Mouse (Mus musculus) stomach, postnatal 0 days (tissue): ENCODE data around the gene Hyal5. TPM values are rescaled to one million over a fixed set of nuclear protein-coding genes. Genes with fewer than 3 reads are reported as not detected.

Experiments used
- ATAC-seq: fragments of 200-750 bp; cut with Nextera tagmentation; 2 replicates; pipeline ENCODE4 v1.8.0; 2017; ENCODE audit not compliant: low FRiP score, low TSS enrichment
- DNase-seq: peaks from one replicate; pipeline ENCODE4 v3.0.0-alpha.2; 2016; ENCODE audit warnings: low spot score
- H3K27ac ChIP-seq: fragments of 300-500 bp; sonication (generic); replicated peaks from 2 replicates; pipeline ENCODE4 v1.5.1; 2014; ENCODE audit warnings: mild to moderate bottlenecking, control low read depth
- H3K27me3 ChIP-seq: fragments of 300-500 bp; sonication (generic); 2 replicates; pipeline ENCODE4 v1.6.1; 2014; ENCODE audit warnings: low read length; ENCODE audit not compliant: control insufficient read depth, insufficient read depth
- H3K36me3 ChIP-seq: fragments of 300-500 bp; sonication (generic); 2 replicates; pipeline ENCODE4 v1.6.1; 2014; ENCODE audit warnings: low read length, mixed read lengths; ENCODE audit not compliant: control insufficient read depth, insufficient read depth
- H3K4me1 ChIP-seq: fragments of 300-500 bp; sonication (generic); replicated peaks from 2 replicates; pipeline ENCODE4 v1.6.1; 2014; ENCODE audit warnings: antibody characterized with exemption; ENCODE audit not compliant: control insufficient read depth, insufficient read depth
- H3K4me2 ChIP-seq: fragments of 300-500 bp; sonication (generic); replicated peaks from 2 replicates; pipeline ENCODE4 v1.6.1; 2014; ENCODE audit warnings: low read depth, mild to moderate bottlenecking, control low read depth, moderate library complexity
- H3K4me3 ChIP-seq: fragments of 300-500 bp; sonication (generic); 2 replicates; pipeline ENCODE4 v1.5.1; 2014; ENCODE audit warnings: low read depth, low read length, control low read depth
- H3K9ac ChIP-seq: fragments of 300-500 bp; sonication (generic); 2 replicates; pipeline ENCODE4 v1.6.1; 2014; ENCODE audit warnings: mild to moderate bottlenecking, low read length, control low read depth, mixed read lengths
- H3K9me3 ChIP-seq: fragments of 300-500 bp; sonication (generic); 2 replicates; pipeline ENCODE4 v1.6.1; 2016; ENCODE audit warnings: low read length; ENCODE audit not compliant: control insufficient read depth
- CTCF ChIP-seq: IDR thresholded peaks from 2 replicates; pipeline ENCODE4 v1.5.1; 2016; ENCODE audit warnings: antibody characterized with exemption, low read depth, mild to moderate bottlenecking, moderate library complexity
- EP300 ChIP-seq: optimal IDR thresholded peaks from 2 replicates; pipeline ENCODE3; 2016; ENCODE audit warnings: antibody characterized with exemption
- WGBS: fragments of 180-500 bp; shearing (Covaris S2); extraction: QIAGEN DNeasy Blood & Tissue Kit; methylation state at CpG from one replicate; pipeline ENCODE4 v1.1.7; 2014; 5-methylcytosine and 5-hydroxymethylcytosine counted together
- polyA plus RNA-seq: library from polyadenylated mRNA; unstranded; fragments of >200 nt; fragmentation: Nextera tagmentation; extraction: Ambion mirVana; gene quantifications from 2 replicates; pipeline ENCODE4 v1.2.1, GENCODE M21; 2015

Hyal5 gene
- polyA plus RNA-seq, result not detected in 2 replicates

GRCm38 (mm10) chr6:24857697-24858096 is at the start of gene Hyal5:
Gene Hyal5 (plus strand): TSS chr6:24857997.
- H3K27ac ChIP-seq, result no peak within 1 kb of the TSS
- H3K9me3 ChIP-seq, result no peaks in the 10 kb centered on the region
- ATAC-seq, result no peak
- no peaks in the 10 kb centered on the region for H3K36me3 ChIP-seq
- DNase-seq, result no peak
- H3K9ac ChIP-seq, result no peak within 1 kb of the TSS
- H3K4me2 ChIP-seq, result no peak within 1 kb of the TSS
- no peak within 1 kb of the TSS for H3K4me3 ChIP-seq
- no peaks in the 10 kb centered on the region for H3K27me3 ChIP-seq
- H3K4me1 ChIP-seq, result no peaks in the 10 kb centered on the region
- TF ChIP-seq EP300 (no peak), CTCF (no peak)

GRCm38 (mm10) chr6:24822070-24822469 is 35.7 kb upstream of the Hyal5 start:
- TF ChIP-seq CTCF (peak; percentile 38), EP300 (no peak)
- H3K9me3 ChIP-seq, result no peaks in the 10 kb centered on the region
- WGBS, result 31% methylated on average over 2 of the region's 2 CpGs

GRCm38 (mm10) chr6:24860320-24860719 is 2.5 kb downstream of the Hyal5 start:
- no peak overlapping the region for H3K27ac ChIP-seq
- no peaks in the 10 kb centered on the region for H3K4me1 ChIP-seq
- TF ChIP-seq CTCF (peak; percentile 42), EP300 (no peak)
- DNase-seq (no peak), ATAC-seq (no peak)
- H3K27me3 ChIP-seq, result no peaks in the 10 kb centered on the region
- no peak overlapping the region for H3K4me3 ChIP-seq
- H3K9me3 ChIP-seq, result no peaks in the 10 kb centered on the region
- WGBS, result 29% methylated on average over 2 of the region's 2 CpGs
- H3K36me3 ChIP-seq, result no peaks in the 10 kb centered on the region
- no peak overlapping the region for H3K4me2 ChIP-seq
- H3K9ac ChIP-seq, result no peak overlapping the region

More at GRCm38 (mm10) chr6:24822070-24822469, 35.7 kb upstream of the Hyal5 start:
- Histone ChIP-seq H3K9ac (no peak overlapping the region), H3K36me3 (no peaks in the 10 kb centered on the region), H3K4me3 (no peak overlapping the region), H3K4me2 (no peak overlapping the region), H3K4me1 (no peaks in the 10 kb centered on the region), H3K27me3 (no peaks in the 10 kb centered on the region), H3K27ac (no peak overlapping the region)
- DNase-seq (no peak), ATAC-seq (no peak)

GRCm38 (mm10) chr6:24863649-24864048 is 5.9 kb downstream of the Hyal5 start:
- 83% methylated on average over 4 of the region's 4 CpGs for WGBS

GRCm38 (mm10) chr6:24894146-24894873 is 36.5 kb downstream of the Hyal5 start:
- 64% methylated on average over 11 of the region's 11 CpGs for WGBS
- no peak overlapping the region for H3K27ac ChIP-seq
- ATAC-seq, result 0 out of 2 replicates have a peak, but pooled peaks have one; percentile 45
- H3K9ac ChIP-seq, result no peak overlapping the region
- H3K4me1 ChIP-seq, result no peaks in the 10 kb centered on the region
- no peaks in the 10 kb centered on the region for H3K9me3 ChIP-seq
- TF ChIP-seq EP300, result no peak
- TF ChIP-seq CTCF, result peak; percentile 73
- DNase-seq, result peak; percentile 32
- H3K27me3 ChIP-seq, result no peaks in the 10 kb centered on the region
- peak overlapping the region; percentile 34 for H3K4me2 ChIP-seq
- H3K36me3 ChIP-seq, result no peaks in the 10 kb centered on the region
- H3K4me3 ChIP-seq, result peak overlapping the region; percentile 25; the same call in 1 of the 2 replicates

More at GRCm38 (mm10) chr6:24863649-24864048, 5.9 kb downstream of the Hyal5 start:
- no peak overlapping the region for H3K9ac ChIP-seq
- H3K9me3 ChIP-seq, result no peaks in the 10 kb centered on the region
- H3K4me2 ChIP-seq, result no peak overlapping the region
- no peaks in the 10 kb centered on the region for H3K4me1 ChIP-seq
- DNase-seq (no peak), ATAC-seq (no peak)
- no peak overlapping the region for H3K4me3 ChIP-seq
- H3K36me3 ChIP-seq, result no peaks in the 10 kb centered on the region
- H3K27ac ChIP-seq, result no peak overlapping the region
- no peaks in the 10 kb centered on the region for H3K27me3 ChIP-seq
- TF ChIP-seq EP300 (no peak), CTCF (no peak)

- Histone ChIP-seq H3K27ac (no peak overlapping the region), H3K9ac (no peak overlapping the region), H3K4me3 (peak overlapping the region; percentile 25; the same call in 1 of the 2 replicates), H3K4me1 (no peaks in the 10 kb centered on the region), H3K4me2 (peak overlapping the region; percentile 34), H3K9me3 (no peaks in the 10 kb centered on the region), H3K36me3 (no peaks in the 10 kb centered on the region), H3K27me3 (no peaks in the 10 kb centered on the region)
- no peak for TF ChIP-seq CTCF
- TF ChIP-seq EP300, result no peak
- ATAC-seq (no peak), DNase-seq (no peak)
- WGBS, result 21% methylated on average over 2 of the region's 2 CpGs
These were observed 37.0 kb downstream of the Hyal5 start for GRCm38 (mm10) chr6:24894874-24895183.
